Mouse (Mus musculus): Measurements from ENCODE around the gene Speer1.
"Not testable (repeated sequence)": the region's sequence is repeated elsewhere in the genome, so short reads cannot be mapped to it uniquely, and the experiment has no call there.

The Speer1 gene

DNA sequence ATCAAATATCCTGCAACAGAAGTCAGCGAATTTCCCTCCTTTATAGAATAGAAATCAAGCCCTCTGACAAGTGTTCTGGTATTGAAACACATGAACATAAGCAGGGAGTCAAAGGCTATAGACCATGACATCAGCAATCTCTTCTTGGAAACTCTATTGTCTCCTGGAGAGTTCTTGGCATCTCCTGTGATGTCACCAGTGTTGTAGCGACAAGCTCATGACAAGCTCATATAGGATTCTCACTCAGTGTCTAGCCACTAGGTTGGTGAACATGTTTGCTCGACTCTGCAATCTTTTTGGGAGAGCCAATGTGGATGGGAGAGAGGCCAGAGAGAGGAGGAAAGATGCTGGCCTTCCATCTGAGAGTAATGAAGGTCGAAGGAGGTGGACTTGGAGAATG lies at the start of gene Speer1:
TSS of gene Speer1 (plus strand) at position 301 of the 400 bp plus-strand sequence.
- in situ Hi-C loops (cut with MboI, MseI), result not testable (repeated sequence)

Measured in regulatory T cell (primary cell).